Mouse (Mus musculus) ovary, postnatal 14 days (tissue): ENCODE results near the gene Tial1.

Experiments
- DNase-seq: peaks from one replicate; pipeline ENCODE4 v3.0.0; 2022; ENCODE audit warnings: low spot score

The Tial1 gene

GRCm38 (mm10) chr7:128417226-128417929, 44.1 kb downstream of the Tial1 start:
- no peak for DNase-seq

GRCm38 (mm10) chr7:128416664-128417063, 44.9 kb downstream of the Tial1 start:
- DNase-seq, result no peak

- DNase-seq, result no peak
These were observed 47.1 kb downstream of the Tial1 start for GRCm38 (mm10) chr7:128414433-128414832.

GRCm38 (mm10) chr7:128412071-128412833, 49.3 kb downstream of the Tial1 start:
- no peak for DNase-seq

- no peak for DNase-seq
These were observed 50.7 kb downstream of the Tial1 start for GRCm38 (mm10) chr7:128410708-128411413.

GRCm38 (mm10) chr7:128408265-128408664, 53.3 kb downstream of the Tial1 start:
- no peak for DNase-seq

GRCm38 (mm10) chr7:128403988-128404387, 57.5 kb downstream of the Tial1 start:
- DNase-seq, result no peak

- no peak for DNase-seq
These were observed 57.9 kb downstream of the Tial1 start for GRCm38 (mm10) chr7:128403586-128403985.

- no peak for DNase-seq
These were observed 58.4 kb downstream of the Tial1 start for GRCm38 (mm10) chr7:128403128-128403527.

- no peak for DNase-seq
These were observed 58.9 kb downstream of the Tial1 start for GRCm38 (mm10) chr7:128402577-128402976.

- DNase-seq, result no peak
These were observed 62.9 kb downstream of the Tial1 start for GRCm38 (mm10) chr7:128398664-128399063.

- no peak for DNase-seq
These were observed 64.5 kb downstream of the Tial1 start for GRCm38 (mm10) chr7:128397066-128397465.

- no peak for DNase-seq
These were observed 67.8 kb downstream of the Tial1 start for GRCm38 (mm10) chr7:128393756-128394155.

GRCm38 (mm10) chr7:128392972-128393314, 68.6 kb downstream of the Tial1 start:
- DNase-seq, result no peak

- DNase-seq, result no peak
These were observed 69.2 kb downstream of the Tial1 start for GRCm38 (mm10) chr7:128392071-128392971.

- DNase-seq, result no peak
These were observed 70.1 kb downstream of the Tial1 start for GRCm38 (mm10) chr7:128391267-128392057.
